Mouse (Mus musculus) brain, embryonic 14.5 days (tissue): ENCODE data around the gene Ubqlnl.

Source experiments
- CTCF ChIP-seq: fragments of 200-500 bp; IDR thresholded peaks from 2 replicates; pipeline ENCODE4 v1.5.1; 2012; ENCODE audit warnings: inconsistent platforms, mild to moderate bottlenecking, moderate library complexity, borderline replicate concordance; ENCODE audit not compliant: insufficient read depth, insufficient read length; ENCODE audit errors: extremely low read depth
- POLR2A ChIP-seq: fragments of 200-500 bp; IDR thresholded peaks from 2 replicates; pipeline ENCODE4 v1.6.1; 2012; ENCODE audit warnings: mild to moderate bottlenecking, inconsistent platforms, borderline replicate concordance; ENCODE audit not compliant: poor library complexity, insufficient read depth, insufficient read length, severe bottlenecking; ENCODE audit errors: extremely low read depth

DNA sequence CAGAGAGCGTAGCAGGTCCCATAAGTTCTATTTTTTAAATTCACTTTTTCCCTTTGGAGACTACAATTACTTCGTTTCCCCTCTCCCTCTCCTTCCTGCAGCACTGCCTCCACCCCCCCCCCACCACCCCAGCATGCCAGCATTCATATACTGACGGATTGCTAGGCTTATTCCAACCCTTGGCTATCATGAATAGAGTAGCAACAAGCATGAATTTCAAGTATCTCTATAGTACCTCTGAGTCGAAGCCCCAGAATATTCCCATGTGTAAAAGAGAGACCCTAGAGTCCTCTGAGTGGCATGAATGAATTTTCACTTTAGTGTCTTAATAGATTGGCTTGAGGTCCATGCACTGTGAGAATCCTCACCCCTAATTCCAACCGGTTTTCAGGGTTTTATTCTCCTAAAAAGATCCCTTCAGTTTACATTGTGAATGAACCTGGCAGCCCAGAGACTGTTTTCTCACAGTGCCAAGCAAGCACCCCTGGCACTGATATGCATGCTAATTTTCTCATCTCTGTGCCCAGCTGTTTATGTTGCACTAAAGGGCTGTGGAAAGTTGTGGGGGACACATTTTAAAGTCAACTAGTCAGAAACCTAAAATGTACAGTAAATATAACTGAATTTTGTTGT, 28.2 kb upstream of the Ubqlnl start:
- no peak for TF ChIP-seq CTCF
- TF ChIP-seq POLR2A: no peak
